Mouse (Mus musculus) intestine, embryonic 14.5 days (tissue): ENCODE measurements around the gene Car14. TPM values are rescaled to one million over a fixed set of nuclear protein-coding genes. Genes with fewer than 3 reads are reported as not detected.

Experiments used
- ATAC-seq: fragments of 200-750 bp; cut with Nextera tagmentation; replicated peaks from 2 replicates; pipeline ENCODE4 v1.8.0; 2017; ENCODE audit warnings: low read depth, moderate number of reproducible peaks, moderate TSS enrichment, moderate library complexity; ENCODE audit not compliant: low FRiP score, low TSS enrichment
- DNase-seq: peaks from one replicate; pipeline ENCODE4 v3.0.0-alpha.2; 2018; ENCODE audit warnings: low spot score
- H3K27ac ChIP-seq: fragments of 300-500 bp; sonication (generic); 2 replicates; pipeline ENCODE4 v1.5.1; 2014; ENCODE audit warnings: low read depth, mild to moderate bottlenecking, control low read depth
- H3K27me3 ChIP-seq: fragments of 300-500 bp; sonication (generic); replicated peaks from 2 replicates; pipeline ENCODE4 v1.6.1; 2014; ENCODE audit warnings: low read length, control low read depth; ENCODE audit not compliant: control insufficient read depth, insufficient read depth
- H3K36me3 ChIP-seq: fragments of 300-500 bp; sonication (generic); 2 replicates; pipeline ENCODE4 v1.6.1; 2014; ENCODE audit warnings: low read length, control low read depth; ENCODE audit not compliant: control insufficient read depth, insufficient read depth
- H3K4me1 ChIP-seq: fragments of 300-500 bp; sonication (generic); replicated peaks from 2 replicates; pipeline ENCODE4 v1.6.1; 2014; ENCODE audit warnings: low read length, control low read depth, mixed read lengths; ENCODE audit not compliant: control insufficient read depth, insufficient read depth
- H3K4me2 ChIP-seq: fragments of 300-500 bp; sonication (generic); 2 replicates; pipeline ENCODE4 v1.6.1; 2014; ENCODE audit warnings: low read length
- H3K4me3 ChIP-seq: fragments of 300-500 bp; sonication (generic); 2 replicates; pipeline ENCODE4 v1.5.1; 2014; ENCODE audit warnings: low read depth, low read length, control low read depth, mixed read lengths
- H3K9ac ChIP-seq: fragments of 300-500 bp; sonication (generic); 2 replicates; pipeline ENCODE4 v1.6.1; 2014; ENCODE audit warnings: mild to moderate bottlenecking, low read length
- H3K9me3 ChIP-seq: fragments of 300-500 bp; sonication (generic); 2 replicates; pipeline ENCODE4 v1.6.1; 2016; ENCODE audit warnings: low read length, control low read depth; ENCODE audit not compliant: control insufficient read depth
- WGBS: fragments of 180-500 bp; shearing (Covaris S2); extraction: QIAGEN DNeasy Blood & Tissue Kit; methylation state at CpG from one replicate; pipeline ENCODE4 v1.1.7; 2014; 5-methylcytosine and 5-hydroxymethylcytosine counted together
- polyA plus RNA-seq: library from polyadenylated mRNA; unstranded; fragments of >200 nt; fragmentation: Nextera tagmentation; extraction: Ambion mirVana; gene quantifications from 2 replicates; pipeline ENCODE4 v1.2.1, GENCODE M21; 2014

Car14 gene
- polyA plus RNA-seq, 1 experiment from 2014 or later: 4.3 TPM

GRCm38 (mm10) chr3:95942749-95943148 is 38.3 kb upstream of the Car14 start:
- Histone ChIP-seq H3K36me3 (peaks cover 95% of the 10 kb centered on the region), H3K9ac (no peak overlapping the region), H3K4me2 (no peak overlapping the region), H3K4me3 (no peak overlapping the region), H3K9me3 (no peaks in the 10 kb centered on the region), H3K4me1 (no peaks in the 10 kb centered on the region), H3K27me3 (no peaks in the 10 kb centered on the region), H3K27ac (no peak overlapping the region)
- no peak for ATAC-seq
- no peak for DNase-seq
- 89% methylated on average over 6 of the region's 6 CpGs for WGBS

GRCm38 (mm10) chr3:95938835-95939234 is 34.3 kb upstream of the Car14 start:
- H3K9me3 ChIP-seq: no peaks in the 10 kb centered on the region
- no peak overlapping the region for H3K4me3 ChIP-seq
- WGBS: 93% methylated on average over 15 of the region's 15 CpGs
- no peaks in the 10 kb centered on the region for H3K4me1 ChIP-seq
- no peak for DNase-seq
- no peaks in the 10 kb centered on the region for H3K27me3 ChIP-seq
- H3K4me2 ChIP-seq: no peak overlapping the region
- no peak overlapping the region for H3K27ac ChIP-seq
- H3K36me3 ChIP-seq: peaks cover 90% of the 10 kb centered on the region
- H3K9ac ChIP-seq: no peak overlapping the region
- no peak for ATAC-seq

GRCm38 (mm10) chr3:95938217-95938616 is 33.7 kb upstream of the Car14 start:
- DNase-seq: no peak
- H3K27ac ChIP-seq: no peak overlapping the region
- no peak for ATAC-seq
- H3K36me3 ChIP-seq: peaks cover 89% of the 10 kb centered on the region
- no peak overlapping the region for H3K4me3 ChIP-seq
- H3K9me3 ChIP-seq: no peaks in the 10 kb centered on the region
- no peak overlapping the region for H3K9ac ChIP-seq
- WGBS: 96% methylated on average over 8 of the region's 8 CpGs
- H3K27me3 ChIP-seq: no peaks in the 10 kb centered on the region
- no peaks in the 10 kb centered on the region for H3K4me1 ChIP-seq
- H3K4me2 ChIP-seq: no peak overlapping the region

- H3K4me2 ChIP-seq: no peak overlapping the region
- 88% methylated on average over 1 of the region's 1 CpGs for WGBS
- no peaks in the 10 kb centered on the region for H3K27me3 ChIP-seq
- DNase-seq (no peak), ATAC-seq (no peak)
- H3K4me3 ChIP-seq: no peak overlapping the region
- peaks cover 52% of the 10 kb centered on the region for H3K36me3 ChIP-seq
- no peak overlapping the region for H3K9ac ChIP-seq
- 0 out of 2 replicates have a peak, but pooled peaks cover 10% of the 10 kb centered on the region for H3K4me1 ChIP-seq
- no peak overlapping the region for H3K27ac ChIP-seq
- no peaks in the 10 kb centered on the region for H3K9me3 ChIP-seq
Observed at GRCm38 (mm10) chr3:95934448-95934847, 30.0 kb upstream of the Car14 start.

- WGBS: 91% methylated on average over 7 of the region's 7 CpGs
Observed at GRCm38 (mm10) chr3:95933111-95933750, 28.7 kb upstream of the Car14 start.

GRCm38 (mm10) chr3:95932566-95932965 is 28.1 kb upstream of the Car14 start:
- Histone ChIP-seq H3K4me2 (no peak overlapping the region), H3K9me3 (no peaks in the 10 kb centered on the region), H3K4me1 (0 out of 2 replicates have a peak, but pooled peaks cover 15% of the 10 kb centered on the region), H3K9ac (no peak overlapping the region), H3K27me3 (no peaks in the 10 kb centered on the region), H3K27ac (no peak overlapping the region), H3K36me3 (peaks cover 33% of the 10 kb centered on the region), H3K4me3 (no peak overlapping the region)
- WGBS: 95% methylated on average over 7 of the region's 7 CpGs
- ATAC-seq (no peak), DNase-seq (no peak)

More at GRCm38 (mm10) chr3:95933111-95933750, 28.7 kb upstream of the Car14 start:
- H3K4me3 ChIP-seq: no peak overlapping the region
- no peak overlapping the region for H3K9ac ChIP-seq
- no peak overlapping the region for H3K4me2 ChIP-seq
- ATAC-seq: no peak
- DNase-seq: no peak
- no peaks in the 10 kb centered on the region for H3K27me3 ChIP-seq
- no peaks in the 10 kb centered on the region for H3K9me3 ChIP-seq
- peaks cover 40% of the 10 kb centered on the region for H3K36me3 ChIP-seq
- no peak overlapping the region for H3K27ac ChIP-seq
- 0 out of 2 replicates have a peak, but pooled peaks cover 11% of the 10 kb centered on the region for H3K4me1 ChIP-seq

GRCm38 (mm10) chr3:95932157-95932556 is 27.7 kb upstream of the Car14 start:
- 0 out of 2 replicates have a peak, but pooled peaks cover 15% of the 10 kb centered on the region for H3K4me1 ChIP-seq
- no peaks in the 10 kb centered on the region for H3K9me3 ChIP-seq
- H3K4me2 ChIP-seq: no peak overlapping the region
- ATAC-seq: no peak
- no peak for DNase-seq
- no peaks in the 10 kb centered on the region for H3K27me3 ChIP-seq
- 76% methylated on average over 1 of the region's 1 CpGs for WGBS
- H3K4me3 ChIP-seq: no peak overlapping the region
- H3K36me3 ChIP-seq: peaks cover 29% of the 10 kb centered on the region
- no peak overlapping the region for H3K27ac ChIP-seq
- H3K9ac ChIP-seq: no peak overlapping the region

GRCm38 (mm10) chr3:95931471-95931870 is 27.0 kb upstream of the Car14 start:
- DNase-seq: no peak
- Histone ChIP-seq H3K4me2 (no peak overlapping the region), H3K4me1 (0 out of 2 replicates have a peak, but pooled peaks cover 15% of the 10 kb centered on the region), H3K36me3 (peaks cover 22% of the 10 kb centered on the region), H3K27ac (no peak overlapping the region), H3K9me3 (no peaks in the 10 kb centered on the region), H3K9ac (no peak overlapping the region), H3K4me3 (no peak overlapping the region), H3K27me3 (no peaks in the 10 kb centered on the region)
- WGBS: 100% methylated on average over 1 of the region's 1 CpGs
- ATAC-seq: no peak

GRCm38 (mm10) chr3:95930471-95930789 is 25.9 kb upstream of the Car14 start:
- Histone ChIP-seq H3K9me3 (no peaks in the 10 kb centered on the region), H3K4me1 (0 out of 2 replicates have a peak, but pooled peaks cover 15% of the 10 kb centered on the region), H3K9ac (peak overlapping the region; percentile 99), H3K4me3 (peak overlapping the region; percentile 95), H3K36me3 (peaks cover 19% of the 10 kb centered on the region), H3K4me2 (peak overlapping the region; percentile 66), H3K27ac (peak overlapping the region; percentile 94), H3K27me3 (no peaks in the 10 kb centered on the region)
- whole genome bisulfite sequencing: under 1% methylated on average over 5 of the region's 5 CpGs
- ATAC-seq (no peak), DNase-seq (peak; percentile 66)
